Mouse (Mus musculus) heart, embryonic 15.5 days (tissue): ENCODE results near the gene Shank2. TPM values are rescaled to one million over a fixed set of nuclear protein-coding genes. Genes with fewer than 3 reads are reported as not detected.

Source experiments
- ATAC-seq: fragments of 200-750 bp; cut with Nextera tagmentation; replicated peaks from 2 replicates; pipeline ENCODE4 v1.8.0; 2017; ENCODE audit warnings: low read depth, moderate TSS enrichment; ENCODE audit not compliant: insufficient number of reproducible peaks, insufficient read depth, low FRiP score
- H3K27ac ChIP-seq: fragments of 300-500 bp; sonication (generic); 2 replicates; pipeline ENCODE4 v1.5.1; 2015; ENCODE audit warnings: mild to moderate bottlenecking, inconsistent platforms
- H3K27me3 ChIP-seq: fragments of 300-500 bp; sonication (generic); 2 replicates; pipeline ENCODE4 v1.6.1; 2015; ENCODE audit warnings: inconsistent platforms
- H3K36me3 ChIP-seq: fragments of 300-500 bp; sonication (generic); 2 replicates; pipeline ENCODE4 v1.6.1; 2015; ENCODE audit warnings: mild to moderate bottlenecking, inconsistent platforms
- H3K4me1 ChIP-seq: fragments of 300-500 bp; sonication (generic); replicated peaks from 2 replicates; pipeline ENCODE4 v1.6.1; 2015; ENCODE audit warnings: inconsistent platforms
- H3K4me2 ChIP-seq: fragments of 300-500 bp; sonication (generic); 2 replicates; pipeline ENCODE4 v1.6.1; 2015; ENCODE audit warnings: inconsistent platforms, mild to moderate bottlenecking, moderate library complexity
- H3K4me3 ChIP-seq: fragments of 300-500 bp; sonication (generic); 2 replicates; pipeline ENCODE4 v1.5.1; 2015; ENCODE audit warnings: mild to moderate bottlenecking, inconsistent platforms
- H3K9ac ChIP-seq: fragments of 300-500 bp; sonication (generic); 2 replicates; pipeline ENCODE4 v1.6.1; 2015; ENCODE audit warnings: mild to moderate bottlenecking, inconsistent platforms
- H3K9me3 ChIP-seq: fragments of 300-500 bp; sonication (generic); replicated peaks from 2 replicates; pipeline ENCODE4 v1.6.1; 2016; ENCODE audit warnings: inconsistent platforms
- WGBS: fragments of 180-500 bp; shearing (Covaris S2); methylation state at CpG from one replicate; pipeline ENCODE4 v1.1.7; 2015; ENCODE audit warnings: mixed read lengths; 5-methylcytosine and 5-hydroxymethylcytosine counted together
- polyA plus RNA-seq: library from polyadenylated mRNA; unstranded; fragments of >200 nt; fragmentation: Nextera tagmentation; extraction: Ambion mirVana; gene quantifications from 2 replicates; pipeline ENCODE4 v1.2.1, GENCODE M21; 2015

The Shank2 gene
- polyA plus RNA-seq, 1 experiment from 2014 or later, result 0.50 TPM

DNA sequence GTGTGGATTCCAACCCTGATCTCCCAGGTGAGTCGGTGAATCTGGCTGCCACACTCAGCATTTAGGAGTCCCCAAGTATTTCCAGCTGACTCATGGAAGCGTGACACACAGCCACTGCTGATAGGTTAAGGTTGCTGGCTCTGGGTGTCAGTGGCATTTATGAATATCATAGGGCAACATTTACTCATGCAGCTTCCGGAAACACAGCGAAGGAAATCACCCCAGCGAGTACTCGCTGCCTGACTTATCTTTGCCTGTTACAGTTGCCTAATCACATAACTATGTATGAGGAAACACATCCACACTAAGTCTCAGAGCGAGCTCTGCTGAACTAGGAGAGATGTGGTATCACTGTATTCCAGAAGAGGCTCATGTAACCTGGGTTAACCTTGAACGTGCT is 231.8 kb downstream of the Shank2 start:
- no peak overlapping the region for H3K27ac ChIP-seq
- H3K4me3 ChIP-seq, result no peak overlapping the region
- no peaks in the 10 kb centered on the region for H3K36me3 ChIP-seq
- peaks cover 6% of the 10 kb centered on the region; the same call in 1 of the 2 replicates for H3K27me3 ChIP-seq
- WGBS, result 26% methylated on average over 8 of the region's 8 CpGs
- H3K4me1 ChIP-seq, result peaks cover 13% of the 10 kb centered on the region
- H3K9ac ChIP-seq, result no peak overlapping the region
- no peak overlapping the region for H3K4me2 ChIP-seq
- H3K9me3 ChIP-seq, result no peaks in the 10 kb centered on the region
- ATAC-seq, result 0 out of 2 replicates have a peak, but pooled peaks have one; percentile 19

DNA sequence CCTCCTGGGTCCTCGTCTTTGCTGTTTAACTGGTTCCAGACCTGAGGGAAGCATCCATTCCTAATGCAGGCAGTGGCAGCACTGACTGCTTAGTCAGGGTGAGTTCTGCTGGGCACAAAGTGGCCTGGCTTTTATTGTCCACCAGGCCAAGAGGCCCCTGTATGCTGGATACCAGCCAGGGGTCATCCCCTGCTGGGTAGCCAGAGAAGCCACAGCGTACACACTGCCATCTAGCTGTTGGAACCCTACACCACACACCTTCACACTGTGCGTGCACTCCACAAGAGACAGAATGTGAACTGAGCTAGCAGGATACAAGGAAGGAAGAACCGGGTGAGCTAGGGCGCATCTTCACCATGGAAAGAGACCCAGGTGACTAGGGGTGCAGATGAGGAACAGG is 233.1 kb downstream of the Shank2 start:
- Histone ChIP-seq H3K27ac (no peak overlapping the region), H3K27me3 (peaks cover 6% of the 10 kb centered on the region; the same call in 1 of the 2 replicates), H3K4me1 (peaks cover 13% of the 10 kb centered on the region), H3K9ac (no peak overlapping the region), H3K9me3 (no peaks in the 10 kb centered on the region), H3K36me3 (no peaks in the 10 kb centered on the region), H3K4me3 (no peak overlapping the region), H3K4me2 (no peak overlapping the region)
- no peak for ATAC-seq
- WGBS, result 59% methylated on average over 5 of the region's 5 CpGs

DNA sequence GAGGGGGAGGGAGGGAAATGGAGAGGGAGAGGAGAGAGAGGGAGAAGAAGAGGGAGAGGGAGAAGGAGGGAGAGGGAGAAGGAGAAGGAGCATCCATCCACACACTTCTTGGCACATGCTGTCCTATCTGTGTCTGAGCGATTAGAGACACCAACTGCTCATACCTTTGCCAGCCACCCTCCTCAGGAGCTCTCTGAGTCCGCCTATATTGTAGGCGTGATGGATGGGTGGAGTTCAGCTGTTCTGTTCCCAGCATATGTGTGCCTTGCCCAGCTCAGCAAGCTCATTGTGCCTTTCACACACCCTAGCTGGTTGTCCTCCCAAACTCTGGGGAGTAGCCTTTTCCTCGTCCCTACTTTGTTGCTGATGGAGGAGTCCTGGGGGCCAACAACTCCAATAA is 233.8 kb downstream of the Shank2 start:
- Histone ChIP-seq H3K4me3 (no peak overlapping the region), H3K36me3 (no peaks in the 10 kb centered on the region), H3K27ac (no peak overlapping the region), H3K9ac (no peak overlapping the region), H3K9me3 (no peaks in the 10 kb centered on the region), H3K27me3 (peaks cover 12% of the 10 kb centered on the region; the same call in 1 of the 2 replicates), H3K4me1 (peaks cover 13% of the 10 kb centered on the region), H3K4me2 (no peak overlapping the region)
- ATAC-seq, result no peak
- 63% methylated on average over 4 of the region's 4 CpGs for WGBS

DNA sequence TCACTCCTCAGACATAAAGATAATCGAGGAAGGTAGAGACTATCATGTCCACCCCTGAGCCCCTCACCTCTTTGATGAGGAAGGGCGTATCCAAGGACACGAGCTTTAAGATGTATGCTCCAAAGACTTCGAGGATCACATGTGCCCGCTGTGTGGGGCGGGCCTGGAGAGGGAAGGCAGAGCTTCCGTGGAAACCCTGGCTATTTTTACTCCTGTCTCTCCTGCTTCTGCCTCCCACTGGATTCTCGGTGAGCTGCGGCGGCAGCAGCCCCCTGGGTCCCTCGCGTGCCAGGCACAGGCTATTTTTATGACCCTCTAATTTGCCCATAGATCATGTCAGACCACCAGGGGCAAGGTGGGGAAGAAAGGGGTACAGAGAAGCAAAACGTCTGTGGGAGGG is 235.1 kb downstream of the Shank2 start:
- 47% methylated on average over 13 of the region's 13 CpGs for WGBS
- ATAC-seq, result no peak
- H3K9ac ChIP-seq, result no peak overlapping the region
- no peak overlapping the region for H3K4me3 ChIP-seq
- no peaks in the 10 kb centered on the region for H3K36me3 ChIP-seq
- peaks cover 13% of the 10 kb centered on the region for H3K4me1 ChIP-seq
- H3K9me3 ChIP-seq, result no peaks in the 10 kb centered on the region
- H3K4me2 ChIP-seq, result no peak overlapping the region
- peaks cover 13% of the 10 kb centered on the region; the same call in 1 of the 2 replicates for H3K27me3 ChIP-seq
- H3K27ac ChIP-seq, result no peak overlapping the region

DNA sequence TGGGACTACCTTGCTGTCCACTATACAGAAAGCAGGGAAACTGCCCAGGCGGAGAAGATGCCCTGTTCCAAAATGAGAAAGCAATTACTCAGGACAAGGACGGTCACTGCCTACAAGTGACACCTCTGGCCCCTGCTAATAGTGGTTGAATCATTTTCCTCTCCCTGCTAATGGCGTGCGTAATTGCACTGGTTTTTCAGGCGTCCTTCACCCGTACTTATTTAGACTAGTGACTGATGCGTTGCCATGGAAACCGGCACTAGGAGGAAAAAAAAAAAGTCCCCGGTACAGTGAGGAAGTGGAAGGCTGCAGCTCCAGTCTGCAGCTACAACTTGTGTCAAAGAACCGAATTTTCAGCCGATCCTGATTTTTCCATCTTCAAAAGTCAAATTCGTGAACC is 236.7 kb downstream of the Shank2 start:
- Histone ChIP-seq H3K9me3 (no peaks in the 10 kb centered on the region), H3K4me3 (no peak overlapping the region), H3K4me1 (peaks cover 12% of the 10 kb centered on the region), H3K27ac (no peak overlapping the region), H3K36me3 (no peaks in the 10 kb centered on the region), H3K27me3 (peaks cover 13% of the 10 kb centered on the region; the same call in 1 of the 2 replicates), H3K9ac (no peak overlapping the region), H3K4me2 (no peak overlapping the region)
- 48% methylated on average over 12 of the region's 12 CpGs for WGBS
- no peak for ATAC-seq

DNA sequence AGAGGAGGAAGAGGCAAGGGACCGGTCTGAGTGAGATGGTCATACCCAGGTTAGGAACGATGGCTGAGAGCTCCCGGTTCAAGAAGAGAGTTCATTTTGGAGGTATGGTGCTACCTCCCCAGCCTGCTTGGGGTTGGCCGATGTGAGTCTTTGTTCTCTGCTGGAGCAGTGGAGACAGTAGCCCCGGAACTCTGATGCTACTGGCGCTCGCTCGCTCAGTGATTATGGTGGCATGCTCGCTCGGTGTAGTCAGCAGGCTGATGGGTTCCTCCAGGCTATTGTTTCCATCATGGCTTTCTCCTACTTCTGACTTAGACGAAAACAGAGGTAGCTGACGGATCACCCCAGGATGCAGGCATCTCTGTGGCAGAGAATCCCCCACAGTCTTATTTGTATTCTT is 237.3 kb downstream of the Shank2 start:
- WGBS, result 62% methylated on average over 12 of the region's 12 CpGs

DNA sequence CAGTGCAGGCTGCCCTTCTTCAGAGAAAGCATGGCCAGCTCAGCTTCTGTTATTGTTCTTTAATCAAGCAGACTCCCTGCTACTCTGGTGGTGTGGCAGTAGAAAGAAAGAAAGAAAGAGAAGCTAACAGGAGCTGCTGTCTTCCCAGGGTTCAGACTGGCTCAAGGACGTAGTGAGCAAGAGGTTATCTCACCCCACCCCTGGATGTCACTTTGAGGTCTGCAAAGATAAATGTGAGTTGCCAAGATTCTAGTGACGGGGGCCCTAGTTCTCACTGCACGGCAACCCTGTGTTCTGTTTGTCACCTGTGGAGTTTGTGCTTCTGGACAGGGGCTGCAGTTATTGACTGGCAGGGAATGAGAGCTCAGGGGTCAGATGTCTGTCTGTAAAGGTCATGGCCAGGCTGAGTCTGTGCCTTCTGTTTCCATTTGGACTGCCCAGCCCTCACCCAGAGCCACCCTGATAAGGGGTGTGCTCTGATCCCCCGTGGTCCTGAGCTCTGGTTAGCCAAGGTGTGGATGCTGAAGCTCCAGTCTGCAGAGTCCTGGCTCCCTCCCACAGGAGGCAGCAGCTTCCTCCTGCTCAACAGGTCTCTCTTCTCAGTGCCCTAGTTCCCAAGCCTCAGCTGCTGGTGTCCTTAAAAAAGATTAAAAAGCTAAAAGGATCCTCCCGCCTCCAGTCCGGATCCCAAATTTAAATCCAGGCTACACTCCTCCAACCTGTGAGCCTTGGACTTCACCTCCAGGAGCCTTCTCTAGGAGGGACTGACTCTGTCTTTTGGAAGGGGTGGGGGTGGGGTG is 238.0 kb downstream of the Shank2 start:
- no peak overlapping the region for H3K27ac ChIP-seq
- H3K4me2 ChIP-seq, result no peak overlapping the region
- H3K9ac ChIP-seq, result no peak overlapping the region
- WGBS, result 28% methylated on average over 6 of the region's 6 CpGs
- no peak overlapping the region for H3K4me3 ChIP-seq
- peaks cover 13% of the 10 kb centered on the region; the same call in 1 of the 2 replicates for H3K27me3 ChIP-seq
- no peaks in the 10 kb centered on the region for H3K36me3 ChIP-seq
- no peak for ATAC-seq
- peaks cover 9% of the 10 kb centered on the region for H3K4me1 ChIP-seq
- H3K9me3 ChIP-seq, result no peaks in the 10 kb centered on the region

More for the DNA sequence above, 237.3 kb downstream of the Shank2 start:
- Histone ChIP-seq H3K4me2 (no peak overlapping the region), H3K4me1 (peaks cover 9% of the 10 kb centered on the region), H3K36me3 (no peaks in the 10 kb centered on the region), H3K27me3 (peaks cover 13% of the 10 kb centered on the region; the same call in 1 of the 2 replicates), H3K9me3 (no peaks in the 10 kb centered on the region), H3K27ac (no peak overlapping the region), H3K9ac (no peak overlapping the region), H3K4me3 (no peak overlapping the region)
- ATAC-seq, result no peak

DNA sequence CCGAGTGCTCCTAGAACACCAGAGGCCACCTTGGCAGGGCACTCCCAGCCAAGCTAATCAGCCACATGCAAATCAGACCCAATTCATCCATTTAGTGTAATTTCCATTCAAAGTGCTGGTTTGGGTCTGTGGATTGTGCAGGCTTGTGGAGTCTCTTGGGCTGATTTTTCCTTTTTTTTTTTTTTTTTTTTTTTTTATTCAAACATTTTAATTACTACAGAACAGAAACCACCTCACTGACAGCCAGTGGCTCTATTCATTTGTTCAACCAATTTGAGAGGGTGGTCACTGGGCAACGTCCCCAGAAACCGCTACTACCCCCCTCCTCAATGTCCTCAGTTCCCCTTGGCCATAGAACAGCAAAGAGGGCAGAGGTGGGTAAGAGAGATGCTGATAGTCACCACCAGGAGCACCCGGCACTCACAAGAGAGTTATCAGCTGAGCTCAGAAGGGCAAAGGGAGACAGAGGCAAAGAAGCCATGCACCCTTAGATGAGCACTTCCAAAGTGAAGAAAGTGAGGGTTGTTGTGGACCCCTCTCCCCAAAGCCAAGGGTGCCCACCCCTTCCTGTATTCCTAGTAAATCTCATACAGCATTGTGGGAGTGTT is 239.1 kb downstream of the Shank2 start:
- Histone ChIP-seq H3K4me1 (peaks cover 9% of the 10 kb centered on the region), H3K36me3 (no peaks in the 10 kb centered on the region), H3K27ac (no peak overlapping the region), H3K27me3 (peaks cover 13% of the 10 kb centered on the region; the same call in 1 of the 2 replicates), H3K4me3 (no peak overlapping the region), H3K9me3 (no peaks in the 10 kb centered on the region), H3K9ac (no peak overlapping the region), H3K4me2 (no peak overlapping the region)
- 67% methylated on average over 4 of the region's 4 CpGs for WGBS
- ATAC-seq, result no peak

DNA sequence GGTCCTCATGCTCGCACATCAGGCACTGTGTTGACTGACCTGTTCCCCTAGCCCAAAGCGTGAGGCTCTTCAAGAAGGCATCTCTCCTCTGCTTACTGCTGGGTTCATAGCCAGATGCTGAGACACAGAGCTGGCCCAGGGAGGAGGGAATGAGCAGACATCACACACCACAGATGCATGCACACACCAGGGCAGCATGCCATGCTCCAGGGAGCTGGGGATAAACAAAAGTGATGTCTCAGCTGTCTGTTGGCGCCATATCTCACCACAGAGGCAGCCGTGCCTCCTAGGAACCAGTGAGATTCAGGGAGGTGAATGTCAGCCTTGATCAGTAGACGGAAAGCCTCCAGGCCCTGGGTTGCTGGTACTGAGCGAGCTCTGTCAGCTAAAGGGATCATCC is 242.5 kb downstream of the Shank2 start:
- 69% methylated on average over 6 of the region's 6 CpGs for WGBS
- Histone ChIP-seq H3K9ac (no peak overlapping the region), H3K9me3 (no peaks in the 10 kb centered on the region), H3K4me3 (no peak overlapping the region), H3K27ac (no peak overlapping the region), H3K36me3 (no peaks in the 10 kb centered on the region), H3K4me2 (no peak overlapping the region), H3K4me1 (no peaks in the 10 kb centered on the region), H3K27me3 (0 out of 2 replicates have a peak, but pooled peaks cover 7% of the 10 kb centered on the region)
- no peak for ATAC-seq

DNA sequence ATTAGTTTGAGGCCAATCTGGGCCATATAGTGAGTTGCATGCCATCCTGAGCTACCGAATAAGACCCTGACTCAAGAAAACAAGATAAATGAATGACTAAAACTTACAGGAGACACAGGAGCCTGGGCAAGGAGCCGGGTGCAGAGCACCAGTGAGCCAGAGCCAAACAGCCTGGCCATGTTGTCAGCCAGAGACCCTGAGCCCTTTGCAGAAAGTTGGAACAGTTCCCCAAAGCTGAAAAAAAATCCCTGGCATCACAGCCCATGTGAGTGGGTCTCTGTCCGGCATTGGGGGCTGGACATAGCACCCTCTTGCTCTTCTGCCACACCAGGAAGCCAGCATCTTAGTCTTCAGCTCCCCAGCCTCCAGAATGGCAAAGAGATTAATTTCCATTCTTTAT is 244.5 kb downstream of the Shank2 start:
- Histone ChIP-seq H3K27ac (no peak overlapping the region), H3K9ac (no peak overlapping the region), H3K27me3 (peaks cover under 1% of the 10 kb centered on the region; the same call in 1 of the 2 replicates), H3K4me2 (no peak overlapping the region), H3K4me3 (no peak overlapping the region), H3K4me1 (no peaks in the 10 kb centered on the region), H3K36me3 (no peaks in the 10 kb centered on the region), H3K9me3 (no peaks in the 10 kb centered on the region)
- ATAC-seq, result no peak
- WGBS, result 78% methylated on average over 3 of the region's 3 CpGs

DNA sequence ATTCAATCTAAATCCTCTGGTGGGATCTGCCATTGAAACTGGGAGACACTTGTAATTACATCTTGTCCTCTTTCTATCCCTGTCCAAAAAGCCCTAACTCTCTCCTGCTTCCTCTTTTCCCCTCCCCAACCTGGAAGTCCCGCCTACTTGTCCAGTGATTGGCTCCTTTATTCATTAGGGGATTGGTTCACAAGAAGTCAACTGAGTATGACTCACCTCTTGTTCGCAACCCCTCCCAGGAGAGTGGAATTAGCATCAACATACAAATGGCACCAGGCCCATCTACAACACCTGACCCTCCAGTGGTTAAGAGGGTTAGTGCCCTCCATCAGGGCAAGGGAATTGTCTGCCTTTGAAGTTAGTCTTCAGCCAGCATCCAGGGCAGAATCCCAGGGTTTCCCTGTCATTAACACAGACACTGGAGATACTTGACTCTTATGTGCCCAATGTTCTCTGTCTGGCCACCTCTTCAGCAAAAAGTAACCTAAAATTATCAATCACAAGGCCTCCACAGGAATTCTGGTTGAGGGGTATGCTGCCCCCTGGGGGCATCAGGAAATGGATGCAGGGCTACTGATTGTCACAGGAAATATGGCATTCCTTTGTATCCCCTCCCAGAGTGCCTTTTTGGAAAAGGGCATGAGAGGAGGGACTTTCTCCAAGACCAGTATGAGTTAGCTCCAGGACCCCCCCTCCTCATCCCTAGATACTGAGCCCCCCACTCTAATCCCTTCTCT is 247.1 kb downstream of the Shank2 start:
- ATAC-seq, result no peak
- Histone ChIP-seq H3K27me3 (peaks cover 7% of the 10 kb centered on the region; the same call in 1 of the 2 replicates), H3K9ac (no peak overlapping the region), H3K4me1 (no peaks in the 10 kb centered on the region), H3K36me3 (no peaks in the 10 kb centered on the region), H3K9me3 (no peaks in the 10 kb centered on the region), H3K4me3 (no peak overlapping the region), H3K4me2 (no peak overlapping the region), H3K27ac (no peak overlapping the region)
- WGBS, result 60% methylated on average over 2 of the region's 2 CpGs
